Mouse (Mus musculus): ENCODE measurements around the gene Slc25a10. TPM values are rescaled to one million over a fixed set of nuclear protein-coding genes. Genes with fewer than 3 reads are reported as not detected.

The Slc25a10 gene
- total and polyA plus RNA-seq, 2 experiments, result 121 to 445 TPM

GRCm38 (mm10) chr11:120520967-120521540, 29.4 kb downstream of the Slc25a10 start:
- H3K27me3 ChIP-seq (ENCODE audit: control insufficient read depth, insufficient read depth, low read length), result no peaks in the 10 kb centered on the region
- TF ChIP-seq CTCF (IDR thresholded peaks at IDR 0.05; ENCODE audit: low read depth, low read length) (0 out of 2 replicates have a peak, but pooled peaks have one; percentile 8), POLR2A (IDR thresholded peaks at IDR 0.05; ENCODE audit: extremely low read depth, insufficient read depth, low read length) (no peak)
- peak overlapping the region; percentile 87 for H3K27ac ChIP-seq (replicated peaks; ENCODE audit: insufficient read depth, low read depth, low read length)
- H3K9ac ChIP-seq (ENCODE audit: low read depth, low read length), result no peak overlapping the region; the same call in 1 of the 2 replicates
- H3K36me3 ChIP-seq (ENCODE audit: control insufficient read depth, insufficient read depth, low read length), result no peaks in the 10 kb centered on the region
- DNase-seq (ENCODE audit: extremely low read depth, low read depth, low spot score), result peak; percentile 82
- 35% methylated on average over 5 of the region's 5 CpGs for WGBS
- peaks cover 9% of the 10 kb centered on the region; the same call in 1 of the 2 replicates for H3K79me2 ChIP-seq (ENCODE audit: control insufficient read depth, insufficient read depth, low read length)
- H3K4me3 ChIP-seq (ENCODE audit: insufficient read depth, low read depth, low read length), result no peak overlapping the region
- H3K4me1 ChIP-seq (ENCODE audit: control insufficient read depth, insufficient read depth, low read length), result peaks cover 25% of the 10 kb centered on the region

DNA sequence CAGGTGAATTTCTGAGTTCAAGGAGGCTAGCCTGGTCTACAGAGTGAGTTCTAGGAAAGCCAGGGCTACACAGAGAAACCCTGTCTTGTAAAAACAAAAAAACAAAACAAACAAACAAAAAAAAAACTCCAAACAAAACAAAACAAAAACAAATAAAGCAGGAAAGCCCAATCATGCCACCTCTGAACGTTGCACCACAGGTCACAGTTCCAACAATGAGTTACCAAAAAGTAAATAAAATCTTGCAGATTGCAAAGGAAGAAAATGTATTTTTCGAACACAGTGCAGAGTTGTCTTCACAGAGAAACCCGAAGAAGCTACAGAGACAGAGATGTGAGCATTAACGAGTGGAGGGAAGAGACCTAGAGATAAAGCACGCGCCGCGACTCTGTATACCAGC, 30.9 kb downstream of the Slc25a10 start:
- TF ChIP-seq CTCF (IDR thresholded peaks at IDR 0.05; ENCODE audit: low read depth, low read length) (no peak), POLR2A (IDR thresholded peaks at IDR 0.05; ENCODE audit: extremely low read depth, insufficient read depth, low read length) (no peak)
- H3K4me3 ChIP-seq (ENCODE audit: insufficient read depth, low read depth, low read length), result peak overlapping the region; percentile 51
- no peaks in the 10 kb centered on the region for H3K36me3 ChIP-seq (ENCODE audit: control insufficient read depth, insufficient read depth, low read length)
- H3K27ac ChIP-seq (replicated peaks; ENCODE audit: insufficient read depth, low read depth, low read length), result peak overlapping the region; percentile 99
- peaks cover 27% of the 10 kb centered on the region for H3K4me1 ChIP-seq (ENCODE audit: control insufficient read depth, insufficient read depth, low read length)
- H3K9ac ChIP-seq (ENCODE audit: low read depth, low read length), result peak overlapping the region; percentile 69
- H3K27me3 ChIP-seq (ENCODE audit: control insufficient read depth, insufficient read depth, low read length), result no peaks in the 10 kb centered on the region
- 54% methylated on average over 8 of the region's 8 CpGs for WGBS
- H3K79me2 ChIP-seq (ENCODE audit: control insufficient read depth, insufficient read depth, low read length), result peaks cover 9% of the 10 kb centered on the region; the same call in 1 of the 2 replicates
- peak; percentile 94 for DNase-seq (ENCODE audit: extremely low read depth, low read depth, low spot score)

GRCm38 (mm10) chr11:120525959-120526358, 34.3 kb downstream of the Slc25a10 start:
- Histone ChIP-seq H3K27me3 (ENCODE audit: control insufficient read depth, insufficient read depth, low read length) (no peaks in the 10 kb centered on the region), H3K79me2 (ENCODE audit: control insufficient read depth, insufficient read depth, low read length) (peaks cover 14% of the 10 kb centered on the region; the same call in 1 of the 2 replicates), H3K4me3 (ENCODE audit: insufficient read depth, low read depth, low read length) (no peak overlapping the region), H3K36me3 (ENCODE audit: control insufficient read depth, insufficient read depth, low read length) (no peaks in the 10 kb centered on the region), H3K27ac (replicated peaks; ENCODE audit: insufficient read depth, low read depth, low read length) (peak overlapping the region; percentile 40), H3K4me1 (ENCODE audit: control insufficient read depth, insufficient read depth, low read length) (peaks cover 31% of the 10 kb centered on the region), H3K9ac (ENCODE audit: low read depth, low read length) (no peak overlapping the region)
- DNase-seq (ENCODE audit: extremely low read depth, low read depth, low spot score), result no peak
- 87% methylated on average over 2 of the region's 2 CpGs for WGBS
- TF ChIP-seq POLR2A (IDR thresholded peaks at IDR 0.05; ENCODE audit: extremely low read depth, insufficient read depth, low read length) (no peak), CTCF (IDR thresholded peaks at IDR 0.05; ENCODE audit: low read depth, low read length) (no peak)

- H3K4me1 ChIP-seq (ENCODE audit: control insufficient read depth, insufficient read depth, low read length), result peaks cover 31% of the 10 kb centered on the region
- peak overlapping the region; percentile 34 for H3K9ac ChIP-seq (ENCODE audit: low read depth, low read length)
- peak; percentile 80 for DNase-seq (ENCODE audit: extremely low read depth, low read depth, low spot score)
- peaks cover 22% of the 10 kb centered on the region; the same call in 1 of the 2 replicates for H3K79me2 ChIP-seq (ENCODE audit: control insufficient read depth, insufficient read depth, low read length)
- 41% methylated on average over 9 of the region's 9 CpGs for WGBS
- H3K27ac ChIP-seq (replicated peaks; ENCODE audit: insufficient read depth, low read depth, low read length), result peak overlapping the region; percentile 89
- H3K36me3 ChIP-seq (ENCODE audit: control insufficient read depth, insufficient read depth, low read length), result no peaks in the 10 kb centered on the region
- H3K27me3 ChIP-seq (ENCODE audit: control insufficient read depth, insufficient read depth, low read length), result no peaks in the 10 kb centered on the region
- TF ChIP-seq POLR2A (IDR thresholded peaks at IDR 0.05; ENCODE audit: extremely low read depth, insufficient read depth, low read length), result no peak
- no peak for TF ChIP-seq CTCF (IDR thresholded peaks at IDR 0.05; ENCODE audit: low read depth, low read length)
- H3K4me3 ChIP-seq (ENCODE audit: insufficient read depth, low read depth, low read length), result no peak overlapping the region
These were observed 36.2 kb downstream of the Slc25a10 start for GRCm38 (mm10) chr11:120527690-120528354.

DNA sequence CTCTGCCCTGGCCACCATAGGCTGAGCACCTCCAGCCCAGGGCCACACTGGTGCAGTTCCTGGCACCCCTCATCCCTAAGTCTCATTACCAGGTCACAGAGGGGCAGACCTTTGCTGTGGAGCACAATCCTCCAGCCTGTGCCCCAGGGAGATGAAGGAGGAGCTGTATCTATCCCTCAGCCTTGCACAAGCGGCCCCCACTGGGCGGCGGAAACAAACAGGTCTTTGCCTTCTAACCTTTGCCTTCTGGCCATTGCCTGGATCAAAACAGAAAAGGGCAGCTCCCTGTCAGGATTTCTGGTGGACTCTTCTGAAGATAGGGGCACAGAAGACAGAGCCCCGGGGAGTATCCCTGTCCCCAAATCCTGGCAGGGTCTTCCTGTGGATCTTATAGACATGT, 37.3 kb downstream of the Slc25a10 start:
- Histone ChIP-seq H3K9ac (ENCODE audit: low read depth, low read length) (peak overlapping the region; percentile 98), H3K27me3 (ENCODE audit: control insufficient read depth, insufficient read depth, low read length) (no peaks in the 10 kb centered on the region), H3K79me2 (ENCODE audit: control insufficient read depth, insufficient read depth, low read length) (peaks cover 18% of the 10 kb centered on the region; the same call in 1 of the 2 replicates), H3K4me1 (ENCODE audit: control insufficient read depth, insufficient read depth, low read length) (peaks cover 33% of the 10 kb centered on the region), H3K27ac (replicated peaks; ENCODE audit: insufficient read depth, low read depth, low read length) (peak overlapping the region; percentile 99), H3K4me3 (ENCODE audit: insufficient read depth, low read depth, low read length) (peak overlapping the region; percentile 94), H3K36me3 (ENCODE audit: control insufficient read depth, insufficient read depth, low read length) (no peaks in the 10 kb centered on the region)
- 9% methylated on average over 4 of the region's 4 CpGs for WGBS
- TF ChIP-seq POLR2A (IDR thresholded peaks at IDR 0.05; ENCODE audit: extremely low read depth, insufficient read depth, low read length) (peak; percentile 27; the same call in 1 of the 2 replicates), CTCF (IDR thresholded peaks at IDR 0.05; ENCODE audit: low read depth, low read length) (no peak)
- DNase-seq (ENCODE audit: extremely low read depth, low read depth, low spot score), result peak; percentile 89

Measured in liver, adult 2 months (tissue).